Mouse (Mus musculus) intestine, embryonic 16.5 days (tissue): ENCODE results near the gene Tas2r125. TPM values are rescaled to one million over a fixed set of nuclear protein-coding genes. Genes with fewer than 3 reads are reported as not detected.
"Not testable (repeated sequence)": the region's sequence is repeated elsewhere in the genome, so short reads cannot be mapped to it uniquely, and the experiment has no call there.

Experiments used
- ATAC-seq: fragments of 200-750 bp; cut with Nextera tagmentation; 2 replicates; pipeline ENCODE4 v1.8.0; 2017; ENCODE audit warnings: moderate TSS enrichment, moderate library complexity
- H3K27ac ChIP-seq: fragments of 300-500 bp; sonication (generic); 2 replicates; pipeline ENCODE4 v1.5.1; 2014; ENCODE audit warnings: mild to moderate bottlenecking, low read length
- H3K27me3 ChIP-seq: fragments of 300-500 bp; sonication (generic); replicated peaks from 2 replicates; pipeline ENCODE4 v1.6.1; 2014; ENCODE audit warnings: low read length, control low read depth, mixed read lengths; ENCODE audit not compliant: control insufficient read depth, insufficient read depth
- H3K36me3 ChIP-seq: fragments of 300-500 bp; sonication (generic); 2 replicates; pipeline ENCODE4 v1.6.1; 2014; ENCODE audit warnings: low read length, control low read depth; ENCODE audit not compliant: control insufficient read depth, insufficient read depth
- H3K4me1 ChIP-seq: fragments of 300-500 bp; sonication (generic); 2 replicates; pipeline ENCODE4 v1.6.1; 2014; ENCODE audit warnings: low read length, control low read depth, mixed read lengths; ENCODE audit not compliant: control insufficient read depth, insufficient read depth
- H3K4me2 ChIP-seq: fragments of 300-500 bp; sonication (generic); 2 replicates; pipeline ENCODE4 v1.6.1; 2014; ENCODE audit warnings: low read depth, low read length, control low read depth
- H3K4me3 ChIP-seq: fragments of 300-500 bp; sonication (generic); 2 replicates; pipeline ENCODE4 v1.5.1; 2014; ENCODE audit warnings: mild to moderate bottlenecking, low read length
- H3K9ac ChIP-seq: fragments of 300-500 bp; sonication (generic); 2 replicates; pipeline ENCODE4 v1.6.1; 2014; ENCODE audit warnings: low read depth, low read length
- H3K9me3 ChIP-seq: fragments of 300-500 bp; sonication (generic); 2 replicates; pipeline ENCODE4 v1.6.1; 2016; ENCODE audit warnings: low read length, control low read depth; ENCODE audit not compliant: control insufficient read depth
- WGBS: fragments of 180-500 bp; shearing (Covaris S2); extraction: QIAGEN DNeasy Blood & Tissue Kit; methylation state at CpG from one replicate; pipeline ENCODE4 v1.1.7; 2014; 5-methylcytosine and 5-hydroxymethylcytosine counted together
- polyA plus RNA-seq: library from polyadenylated mRNA; unstranded; fragments of >200 nt; fragmentation: Nextera tagmentation; extraction: Ambion mirVana; gene quantifications from 2 replicates; pipeline ENCODE4 v1.2.1, GENCODE M21; 2015

The Tas2r125 gene
- polyA plus RNA-seq = not detected in 2 replicates

DNA sequence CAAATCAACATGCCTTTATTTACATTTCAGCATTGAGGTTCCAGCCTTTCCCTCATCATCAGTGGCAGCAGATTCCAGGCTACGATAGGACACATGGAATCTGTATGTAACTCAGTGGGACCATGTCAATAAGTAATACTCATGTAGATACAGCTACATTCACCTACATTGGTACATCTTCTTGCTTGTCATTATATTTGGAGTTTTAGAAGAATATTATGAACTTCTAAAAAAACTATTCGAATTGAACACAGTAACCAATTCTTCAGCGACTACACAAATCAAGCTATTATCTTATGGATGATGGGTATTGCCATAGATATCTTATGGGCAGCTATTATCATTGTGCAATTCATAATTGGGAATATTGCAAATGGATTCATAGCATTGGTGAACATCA is at the start of gene Tas2r125:
Gene Tas2r125 (plus strand): TSS at position 301 of the 400 bp plus-strand sequence.
- no peak within 1 kb of the TSS for H3K9ac ChIP-seq
- no peak for ATAC-seq
- H3K36me3 ChIP-seq = no peaks in the 10 kb centered on the region
- no peaks in the 10 kb centered on the region for H3K9me3 ChIP-seq
- H3K27me3 ChIP-seq = no peaks in the 10 kb centered on the region
- no peaks in the 10 kb centered on the region for H3K4me1 ChIP-seq
- no peak within 1 kb of the TSS for H3K27ac ChIP-seq
- H3K4me2 ChIP-seq = no peak within 1 kb of the TSS
- H3K4me3 ChIP-seq = no peak within 1 kb of the TSS
- 81% methylated on average over 3 of the region's 3 CpGs for WGBS

GRCm38 (mm10) chr6:132867708-132868107 is 41.7 kb upstream of the Tas2r125 start, which contains the start of gene Tas2r110:
Tas2r110 (plus strand) TSS chr6:132868008.
- no peaks in the 10 kb centered on the region for H3K4me1 ChIP-seq
- no peaks in the 10 kb centered on the region for H3K9me3 ChIP-seq
- no peak within 1 kb of the TSS for H3K9ac ChIP-seq
- H3K27ac ChIP-seq = no peak within 1 kb of the TSS
- no peak within 1 kb of the TSS for H3K4me3 ChIP-seq
- H3K27me3 ChIP-seq = no peaks in the 10 kb centered on the region
- no peaks in the 10 kb centered on the region for H3K36me3 ChIP-seq
- H3K4me2 ChIP-seq = no peak within 1 kb of the TSS
- ATAC-seq = no peak

- Histone ChIP-seq H3K9ac (no peak within 1 kb of the TSS), H3K36me3 (no peaks in the 10 kb centered on the region), H3K27ac (no peak within 1 kb of the TSS), H3K4me2 (no peak within 1 kb of the TSS), H3K4me3 (no peak within 1 kb of the TSS), H3K4me1 (no peaks in the 10 kb centered on the region), H3K27me3 (no peaks in the 10 kb centered on the region), H3K9me3 (no peaks in the 10 kb centered on the region)
- WGBS = 72% methylated on average over 1 of the region's 1 CpGs
- ATAC-seq = no peak
Observed at GRCm38 (mm10) chr6:132892711-132893110, 16.7 kb upstream of the Tas2r125 start, which contains the start of gene Tas2r113. Tas2r113 (plus strand) TSS chr6:132893011.

GRCm38 (mm10) chr6:132941376-132941775 is 31.9 kb downstream of the Tas2r125 start:
- not testable (repeated sequence) for ATAC-seq, H3K4me1 ChIP-seq, H3K4me3 ChIP-seq, H3K9ac ChIP-seq, H3K9me3 ChIP-seq, H3K36me3 ChIP-seq, H3K27me3 ChIP-seq, H3K27ac ChIP-seq, H3K4me2 ChIP-seq

DNA sequence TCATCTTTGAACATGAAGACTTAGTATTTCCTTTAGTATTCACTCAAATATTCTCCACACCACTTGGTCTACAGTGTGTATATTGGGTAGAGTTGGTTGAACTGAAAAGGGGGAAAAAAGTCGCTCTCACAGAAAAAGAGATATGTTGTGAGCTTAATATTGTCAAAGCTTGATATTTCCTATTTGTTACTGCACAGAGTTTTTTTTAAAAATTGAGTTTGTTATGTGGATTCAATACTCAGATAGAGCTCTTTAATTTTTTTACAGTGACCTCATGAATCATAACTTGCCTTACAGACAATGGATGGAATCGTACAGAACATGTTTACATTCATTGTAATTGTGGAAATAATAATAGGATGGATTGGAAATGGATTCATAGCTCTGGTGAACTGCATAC is 41.4 kb downstream of the Tas2r125 start, which contains the start of gene Tas2r129:
Gene Tas2r129 (plus strand): TSS at position 301 of the 400 bp plus-strand sequence.
- H3K27ac ChIP-seq = no peak within 1 kb of the TSS
- H3K9ac ChIP-seq = no peak within 1 kb of the TSS
- H3K27me3 ChIP-seq = no peaks in the 10 kb centered on the region
- no peaks in the 10 kb centered on the region for H3K9me3 ChIP-seq
- WGBS = 77% methylated on average over 2 of the region's 2 CpGs
- H3K4me2 ChIP-seq = no peak within 1 kb of the TSS
- no peaks in the 10 kb centered on the region for H3K36me3 ChIP-seq
- H3K4me1 ChIP-seq = no peaks in the 10 kb centered on the region
- no peak for ATAC-seq
- H3K4me3 ChIP-seq = no peak within 1 kb of the TSS

GRCm38 (mm10) chr6:132957819-132958218 is 48.4 kb downstream of the Tas2r125 start, which contains the start of gene Tas2r131:
Tas2r131 (minus strand) TSS chr6:132957919.
- ATAC-seq = no peak
- no peaks in the 10 kb centered on the region for H3K4me1 ChIP-seq
- WGBS = 73% methylated on average over 1 of the region's 1 CpGs

More at GRCm38 (mm10) chr6:132957819-132958218, 48.4 kb downstream of the Tas2r125 start, which contains the start of gene Tas2r131:
- Histone ChIP-seq H3K9ac (no peak within 1 kb of the TSS), H3K36me3 (no peaks in the 10 kb centered on the region), H3K4me3 (no peak within 1 kb of the TSS), H3K27me3 (no peaks in the 10 kb centered on the region), H3K4me2 (no peak within 1 kb of the TSS), H3K27ac (no peak within 1 kb of the TSS), H3K9me3 (no peaks in the 10 kb centered on the region)

Other genes with a start within 250 kb of the Tas2r125 start
- gene Tas2r121, start 208.6 kb upstream of the Tas2r125 start, polyA plus RNA-seq = not detected in 2 replicates
- gene Tas2r122, start 197.7 kb upstream of the Tas2r125 start, polyA plus RNA-seq = not detected in 2 replicates
- gene Tas2r115, start 171.6 kb upstream of the Tas2r125 start, polyA plus RNA-seq = not detected in 2 replicates
- gene Tas2r124, start 154.9 kb upstream of the Tas2r125 start, polyA plus RNA-seq = not detected in 2 replicates
- not detected in 2 replicates for gene Tas2r102, start 147.5 kb upstream of the Tas2r125 start, polyA plus RNA-seq
- not detected in 2 replicates for gene Tas2r136, start 131.5 kb upstream of the Tas2r125 start, polyA plus RNA-seq
- gene Tas2r117, start 106.8 kb upstream of the Tas2r125 start, polyA plus RNA-seq = not detected in 2 replicates
- not detected in 2 replicates for gene Tas2r123, start 62.5 kb upstream of the Tas2r125 start, polyA plus RNA-seq
- gene Tas2r116, start 54.2 kb upstream of the Tas2r125 start, polyA plus RNA-seq = not detected in 2 replicates
- gene Tas2r110, start 41.6 kb upstream of the Tas2r125 start, polyA plus RNA-seq = not detected in 2 replicates
- not detected in 2 replicates for gene Tas2r113, start 16.6 kb upstream of the Tas2r125 start, polyA plus RNA-seq
- gene Tas2r129, start 41.5 kb downstream of the Tas2r125 start, polyA plus RNA-seq = not detected in 2 replicates
- not detected in 2 replicates for gene Tas2r131, start 48.3 kb downstream of the Tas2r125 start, polyA plus RNA-seq
- not detected in 2 replicates for gene Tas2r109, start 71.3 kb downstream of the Tas2r125 start, polyA plus RNA-seq
- gene Tas2r103, start 127.5 kb downstream of the Tas2r125 start, polyA plus RNA-seq = not detected in 2 replicates
- gene Tas2r140, start 146.2 kb downstream of the Tas2r125 start, polyA plus RNA-seq = not detected in 2 replicates
- 71.6 and 76.4 TPM in 2 replicates for gene Smim10l1, start 195.3 kb downstream of the Tas2r125 start, polyA plus RNA-seq